Mouse (Mus musculus): ENCODE data around the gene Gpr176.

Gene Gpr176

GRCm38 (mm10) chr2:118372561-118372900, 688 bp downstream of the Gpr176 start:
- DNase-seq, result no peak

GRCm38 (mm10) chr2:118371841-118372240, 1.4 kb downstream of the Gpr176 start:
- no peak for DNase-seq

GRCm38 (mm10) chr2:118355138-118355719, 18.0 kb downstream of the Gpr176 start:
- no peak for DNase-seq

GRCm38 (mm10) chr2:118353916-118354403, 19.3 kb downstream of the Gpr176 start:
- DNase-seq, result peak; percentile 17 to 29

GRCm38 (mm10) chr2:118353498-118353897, 19.7 kb downstream of the Gpr176 start:
- DNase-seq, result peak in 1 of 2 experiments; percentile 30

- no peak for DNase-seq
Observed at GRCm38 (mm10) chr2:118345535-118345934, 27.7 kb downstream of the Gpr176 start.

GRCm38 (mm10) chr2:118343897-118344296, 29.3 kb downstream of the Gpr176 start:
- no peak for DNase-seq

GRCm38 (mm10) chr2:118341295-118341694, 31.9 kb downstream of the Gpr176 start:
- no peak for DNase-seq

- peak; percentile 5 to 16 for DNase-seq
Observed at GRCm38 (mm10) chr2:118336084-118336483, 37.1 kb downstream of the Gpr176 start.

- no peak for DNase-seq
Observed at GRCm38 (mm10) chr2:118322663-118323062, 50.6 kb downstream of the Gpr176 start.

GRCm38 (mm10) chr2:118321804-118322203, 51.4 kb downstream of the Gpr176 start:
- DNase-seq, result no peak

GRCm38 (mm10) chr2:118321094-118321493, 52.1 kb downstream of the Gpr176 start:
- no peak for DNase-seq

GRCm38 (mm10) chr2:118320519-118320918, 52.7 kb downstream of the Gpr176 start:
- DNase-seq, result no peak

- DNase-seq, result no peak
Observed at GRCm38 (mm10) chr2:118319176-118319575, 54.0 kb downstream of the Gpr176 start.

GRCm38 (mm10) chr2:118316939-118317338, 56.3 kb downstream of the Gpr176 start:
- DNase-seq, result no peak

- DNase-seq, result no peak
Observed at GRCm38 (mm10) chr2:118315656-118316402, 57.4 kb downstream of the Gpr176 start.

- DNase-seq, result no peak
Observed at GRCm38 (mm10) chr2:118307561-118307960, 65.7 kb downstream of the Gpr176 start.

GRCm38 (mm10) chr2:118306966-118307365, 66.3 kb downstream of the Gpr176 start:
- DNase-seq, result no peak

- peak in 1 of 2 experiments; percentile 2 for DNase-seq
Observed at GRCm38 (mm10) chr2:118306522-118306895, 66.7 kb downstream of the Gpr176 start.

GRCm38 (mm10) chr2:118305827-118306521, 67.2 kb downstream of the Gpr176 start:
- DNase-seq, result no peak

GRCm38 (mm10) chr2:118303456-118303855, 69.8 kb downstream of the Gpr176 start:
- no peak for DNase-seq

- DNase-seq, result no peak
Observed at GRCm38 (mm10) chr2:118301656-118302055, 71.6 kb downstream of the Gpr176 start.

GRCm38 (mm10) chr2:118301041-118301545, 72.1 kb downstream of the Gpr176 start:
- no peak for DNase-seq

- DNase-seq, result no peak
Observed at GRCm38 (mm10) chr2:118299981-118300380, 73.2 kb downstream of the Gpr176 start.
